Mouse (Mus musculus) midbrain, embryonic 11.5 days (tissue): ENCODE data around the gene Gm10972. TPM values are rescaled to one million over a fixed set of nuclear protein-coding genes. Genes with fewer than 3 reads are reported as not detected.

Experiments used
- ATAC-seq: fragments of 200-750 bp; cut with Nextera tagmentation; 2 replicates; pipeline ENCODE4 v1.8.0; 2017; ENCODE audit warnings: moderate TSS enrichment, moderate library complexity; ENCODE audit not compliant: low FRiP score
- DNase-seq: peaks from one replicate; pipeline ENCODE4 v3.0.0; 2015; ENCODE audit warnings: low spot score; ENCODE audit errors: missing footprints
- H3K27ac ChIP-seq: fragments of 300-500 bp; sonication (generic); 2 replicates; pipeline ENCODE4 v1.5.1; 2014; ENCODE audit warnings: low read depth, low read length
- H3K27me3 ChIP-seq: fragments of 300-500 bp; sonication (generic); 2 replicates; pipeline ENCODE4 v1.6.1; 2014; ENCODE audit warnings: mild to moderate bottlenecking, low read length, moderate library complexity, mixed read lengths; ENCODE audit not compliant: control insufficient read depth, insufficient read depth
- H3K36me3 ChIP-seq: fragments of 300-500 bp; sonication (generic); 2 replicates; pipeline ENCODE4 v1.6.1; 2014; ENCODE audit warnings: mild to moderate bottlenecking, low read length, moderate library complexity, mixed read lengths; ENCODE audit not compliant: control insufficient read depth, insufficient read depth
- H3K4me1 ChIP-seq: fragments of 300-500 bp; sonication (generic); 2 replicates; pipeline ENCODE4 v1.6.1; 2014; ENCODE audit warnings: low read length; ENCODE audit not compliant: control insufficient read depth, insufficient read depth
- H3K4me2 ChIP-seq: fragments of 300-500 bp; sonication (generic); 2 replicates; pipeline ENCODE4 v1.6.1; 2014; ENCODE audit warnings: mild to moderate bottlenecking, moderate library complexity
- H3K4me3 ChIP-seq: fragments of 300-500 bp; sonication (generic); 2 replicates; pipeline ENCODE4 v1.5.1; 2014; ENCODE audit warnings: low read depth, low read length
- H3K9ac ChIP-seq: fragments of 300-500 bp; sonication (generic); 2 replicates; pipeline ENCODE4 v1.6.1; 2014; ENCODE audit warnings: low read length
- H3K9me3 ChIP-seq: fragments of 300-500 bp; sonication (generic); 2 replicates; pipeline ENCODE4 v1.6.1; 2016; ENCODE audit warnings: low read length; ENCODE audit not compliant: control insufficient read depth
- WGBS: fragments of 180-500 bp; shearing (Covaris S2); extraction: QIAGEN DNeasy Blood & Tissue Kit; methylation state at CpG from one replicate; pipeline ENCODE4 v1.1.7; 2014; 5-methylcytosine and 5-hydroxymethylcytosine counted together
- polyA plus RNA-seq: library from polyadenylated mRNA; unstranded; fragments of >200 nt; fragmentation: Nextera tagmentation; extraction: Ambion mirVana; gene quantifications from 2 replicates; pipeline ENCODE4 v1.2.1, GENCODE M21; 2014

The Gm10972 gene
- polyA plus RNA-seq, 1 experiment from 2014 or later, result not detected

DNA sequence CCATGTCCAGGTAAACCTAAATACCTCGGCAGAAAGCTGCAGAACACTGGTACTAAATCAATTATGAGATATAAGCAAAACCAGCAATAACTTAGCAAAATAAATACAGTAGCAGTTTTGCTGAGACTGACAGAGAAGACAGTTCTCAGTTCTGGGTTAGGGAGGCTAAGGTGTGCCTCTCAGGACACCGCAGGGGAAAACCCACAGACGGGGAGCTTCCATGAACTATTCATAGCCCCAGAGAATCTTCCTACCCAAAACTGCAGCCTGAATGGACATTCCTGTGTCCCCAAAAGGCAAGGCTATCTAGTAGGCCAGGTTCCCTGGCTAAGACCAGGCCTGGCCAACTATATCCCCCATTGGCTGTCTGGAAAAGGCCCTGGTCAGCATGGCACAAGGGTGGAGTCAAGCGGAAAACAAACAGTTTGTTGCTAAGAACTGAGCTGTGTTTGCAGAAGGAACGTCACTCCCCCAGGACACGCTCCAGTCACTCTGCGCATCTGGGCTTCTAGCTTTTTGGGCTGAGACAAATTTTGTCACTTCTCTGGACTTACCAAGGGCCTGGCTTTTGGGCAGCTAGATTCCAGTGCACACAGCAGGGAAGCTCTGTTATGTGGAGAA, 29.5 kb upstream of the Gm10972 start:
- Histone ChIP-seq H3K9ac (no peak overlapping the region), H3K36me3 (no peaks in the 10 kb centered on the region), H3K4me1 (0 out of 2 replicates have a peak, but pooled peaks cover 2% of the 10 kb centered on the region), H3K27ac (no peak overlapping the region), H3K27me3 (no peaks in the 10 kb centered on the region), H3K4me3 (no peak overlapping the region), H3K9me3 (no peaks in the 10 kb centered on the region), H3K4me2 (no peak overlapping the region)
- no peak for DNase-seq
- 57% methylated on average over 7 of the region's 7 CpGs for WGBS
- no peak for ATAC-seq

DNA sequence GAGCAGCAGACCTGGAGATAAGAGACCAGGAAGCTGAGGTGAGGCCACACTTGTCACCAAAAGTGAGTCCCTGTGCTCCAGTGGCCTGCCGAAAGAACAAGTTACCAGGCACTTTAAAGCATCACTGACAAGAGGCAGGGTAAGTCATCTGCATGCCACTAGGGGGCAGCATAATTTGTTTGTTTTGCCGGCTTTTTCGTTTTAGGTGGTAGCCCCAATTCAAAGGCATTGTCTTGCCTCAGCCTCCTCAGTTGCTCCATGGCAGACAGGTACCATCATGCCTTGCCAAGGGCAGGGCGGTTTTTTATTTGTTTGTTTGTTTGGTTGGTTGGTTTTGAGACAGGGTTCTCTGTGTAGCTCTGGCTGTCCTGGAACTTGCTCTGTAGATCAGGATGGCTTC, 26.2 kb upstream of the Gm10972 start:
- no peaks in the 10 kb centered on the region for H3K27me3 ChIP-seq
- H3K27ac ChIP-seq, result no peak overlapping the region
- H3K4me1 ChIP-seq, result 0 out of 2 replicates have a peak, but pooled peaks cover 2% of the 10 kb centered on the region
- no peak overlapping the region for H3K4me2 ChIP-seq
- 72% methylated on average over 4 of the region's 4 CpGs for WGBS
- H3K36me3 ChIP-seq, result no peaks in the 10 kb centered on the region
- H3K9ac ChIP-seq, result no peak overlapping the region
- H3K9me3 ChIP-seq, result no peaks in the 10 kb centered on the region
- DNase-seq, result no peak
- H3K4me3 ChIP-seq, result no peak overlapping the region
- ATAC-seq, result no peak

DNA sequence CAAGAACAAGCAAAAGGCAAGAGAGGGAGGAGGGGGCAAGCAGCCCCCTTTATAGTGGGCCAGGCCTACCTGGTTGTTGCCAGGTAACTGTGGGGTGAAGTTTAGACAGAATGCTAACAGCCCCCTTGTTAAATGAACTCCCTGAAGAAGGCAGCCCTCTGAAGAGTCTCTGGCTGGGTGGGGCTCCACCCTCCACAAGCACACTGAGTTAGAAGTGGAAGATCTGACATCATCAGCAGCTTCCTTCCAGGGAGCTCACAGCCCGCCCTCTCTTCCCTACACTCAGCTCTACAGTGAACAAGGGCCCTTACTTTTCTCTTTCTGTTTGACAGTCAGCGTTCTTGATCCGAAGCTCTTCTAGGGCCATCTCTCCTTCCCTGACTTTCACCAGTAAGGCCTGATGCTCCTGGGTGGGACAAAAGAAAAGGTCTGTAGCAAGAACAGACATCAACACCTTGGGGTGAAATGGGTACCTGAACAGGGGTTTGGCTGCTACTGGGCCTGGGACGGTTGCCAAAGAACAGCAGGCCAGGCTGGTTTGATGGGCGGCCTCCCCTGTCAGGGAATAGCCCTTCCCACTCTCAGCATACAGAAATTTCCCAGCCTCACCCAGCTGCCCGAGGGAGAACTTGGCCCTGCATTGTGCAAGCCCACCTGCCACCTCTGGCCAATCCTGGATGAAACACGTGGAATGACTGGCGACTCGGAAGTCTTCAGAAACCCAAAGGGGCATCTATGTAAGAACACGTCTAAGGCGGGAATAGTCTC, 21.0 kb upstream of the Gm10972 start:
- Histone ChIP-seq H3K4me2 (no peak overlapping the region), H3K27me3 (no peaks in the 10 kb centered on the region), H3K36me3 (no peaks in the 10 kb centered on the region), H3K4me3 (no peak overlapping the region), H3K27ac (no peak overlapping the region), H3K9ac (no peak overlapping the region), H3K4me1 (no peaks in the 10 kb centered on the region), H3K9me3 (no peaks in the 10 kb centered on the region)
- WGBS, result 83% methylated on average over 11 of the region's 11 CpGs
- DNase-seq (no peak), ATAC-seq (no peak)

DNA sequence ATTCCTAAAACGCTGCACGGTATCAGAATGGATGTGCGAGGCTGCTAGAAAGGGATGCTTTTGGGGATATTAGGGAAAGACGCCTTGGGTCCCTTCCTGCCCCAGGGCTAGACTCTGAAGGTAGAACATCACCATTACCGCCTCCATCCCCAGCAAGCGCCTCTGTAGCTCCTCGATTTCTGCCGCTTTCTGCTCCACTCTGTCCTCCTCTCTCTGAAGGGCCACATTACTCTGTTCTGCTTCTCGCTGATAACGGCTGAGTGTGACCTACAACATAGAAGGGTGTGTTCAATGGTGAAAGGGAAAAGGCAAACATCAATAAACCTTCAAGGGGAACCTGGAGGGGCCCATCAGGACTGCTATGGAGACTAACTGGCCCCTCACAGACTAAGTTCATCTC, 20.4 kb upstream of the Gm10972 start:
- Histone ChIP-seq H3K9me3 (no peaks in the 10 kb centered on the region), H3K36me3 (no peaks in the 10 kb centered on the region), H3K27me3 (no peaks in the 10 kb centered on the region), H3K4me3 (no peak overlapping the region), H3K27ac (no peak overlapping the region), H3K9ac (no peak overlapping the region), H3K4me2 (no peak overlapping the region), H3K4me1 (no peaks in the 10 kb centered on the region)
- ATAC-seq, result no peak
- no peak for DNase-seq
- 91% methylated on average over 10 of the region's 10 CpGs for WGBS

DNA sequence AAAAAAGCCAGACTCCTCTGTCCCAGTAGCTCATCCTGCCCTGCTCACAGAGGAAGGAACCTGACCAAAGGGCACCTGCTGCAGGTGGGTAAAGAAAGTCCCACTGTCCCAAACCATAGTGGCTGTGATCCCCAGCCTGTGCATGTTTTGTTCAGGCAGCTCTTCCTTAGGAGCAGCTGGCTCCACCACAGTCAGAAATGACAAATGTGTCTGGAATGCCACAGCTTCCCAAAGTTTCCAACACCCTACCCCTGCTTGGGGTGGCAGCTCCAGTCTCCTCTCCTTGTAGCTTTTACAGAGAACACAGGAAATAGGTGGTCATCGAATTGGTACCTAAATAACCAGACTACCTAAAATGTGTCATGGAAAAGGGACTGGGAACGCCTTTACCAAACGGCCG, 18.6 kb upstream of the Gm10972 start:
- H3K4me3 ChIP-seq, result no peak overlapping the region
- H3K27ac ChIP-seq, result no peak overlapping the region
- H3K36me3 ChIP-seq, result no peaks in the 10 kb centered on the region

DNA sequence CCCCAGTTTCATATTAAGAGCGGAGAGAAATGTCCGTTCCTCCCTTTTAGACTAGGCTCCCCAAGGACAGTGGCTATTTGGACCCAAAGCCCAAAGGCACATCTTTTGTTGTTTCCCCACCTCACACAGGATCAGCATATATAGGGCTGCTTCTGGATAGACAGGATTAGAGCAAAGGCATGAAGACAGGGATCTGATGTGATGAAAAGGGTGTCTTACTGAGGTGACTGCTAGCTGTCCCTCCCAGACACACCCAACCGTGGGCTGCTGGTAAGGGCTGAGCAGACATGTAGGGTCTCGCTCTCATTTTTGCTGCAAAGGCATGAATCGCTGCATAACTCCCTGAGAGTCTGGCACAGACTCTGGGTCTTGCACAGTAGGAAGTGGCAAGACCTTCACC, 14.2 kb upstream of the Gm10972 start:
- DNase-seq, result no peak
- 90% methylated on average over 5 of the region's 5 CpGs for WGBS

More for the DNA sequence above, 18.6 kb upstream of the Gm10972 start:
- Histone ChIP-seq H3K9ac (no peak overlapping the region), H3K4me1 (no peaks in the 10 kb centered on the region), H3K27me3 (no peaks in the 10 kb centered on the region), H3K9me3 (no peaks in the 10 kb centered on the region), H3K4me2 (no peak overlapping the region)
- no peak for DNase-seq
- 92% methylated on average over 4 of the region's 4 CpGs for whole genome bisulfite sequencing
- no peak for ATAC-seq

DNA sequence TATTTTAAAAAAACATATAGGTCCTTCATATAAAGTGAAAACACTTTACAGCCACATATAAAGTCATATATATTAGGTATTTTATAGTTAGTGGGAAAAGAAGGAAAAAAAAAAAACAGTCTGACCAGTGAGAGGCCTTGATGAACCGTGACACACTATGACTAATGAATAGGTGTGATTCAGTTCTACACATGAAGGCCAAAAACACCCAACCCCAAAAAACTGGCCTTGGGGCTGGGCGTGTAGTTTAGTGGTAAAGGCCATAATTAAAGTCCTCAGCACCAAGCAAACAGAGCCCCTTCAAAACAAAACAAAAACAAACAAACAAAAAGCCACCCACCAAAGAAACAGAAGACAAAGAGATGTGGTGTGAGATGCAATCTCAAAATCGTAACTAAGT, 13.0 kb upstream of the Gm10972 start:
- DNase-seq, result no peak

More for the DNA sequence above, 14.2 kb upstream of the Gm10972 start:
- Histone ChIP-seq H3K27me3 (no peaks in the 10 kb centered on the region), H3K36me3 (no peaks in the 10 kb centered on the region), H3K9me3 (no peaks in the 10 kb centered on the region), H3K4me1 (no peaks in the 10 kb centered on the region), H3K4me2 (no peak overlapping the region), H3K27ac (no peak overlapping the region), H3K9ac (no peak overlapping the region), H3K4me3 (no peak overlapping the region)
- ATAC-seq, result no peak

DNA sequence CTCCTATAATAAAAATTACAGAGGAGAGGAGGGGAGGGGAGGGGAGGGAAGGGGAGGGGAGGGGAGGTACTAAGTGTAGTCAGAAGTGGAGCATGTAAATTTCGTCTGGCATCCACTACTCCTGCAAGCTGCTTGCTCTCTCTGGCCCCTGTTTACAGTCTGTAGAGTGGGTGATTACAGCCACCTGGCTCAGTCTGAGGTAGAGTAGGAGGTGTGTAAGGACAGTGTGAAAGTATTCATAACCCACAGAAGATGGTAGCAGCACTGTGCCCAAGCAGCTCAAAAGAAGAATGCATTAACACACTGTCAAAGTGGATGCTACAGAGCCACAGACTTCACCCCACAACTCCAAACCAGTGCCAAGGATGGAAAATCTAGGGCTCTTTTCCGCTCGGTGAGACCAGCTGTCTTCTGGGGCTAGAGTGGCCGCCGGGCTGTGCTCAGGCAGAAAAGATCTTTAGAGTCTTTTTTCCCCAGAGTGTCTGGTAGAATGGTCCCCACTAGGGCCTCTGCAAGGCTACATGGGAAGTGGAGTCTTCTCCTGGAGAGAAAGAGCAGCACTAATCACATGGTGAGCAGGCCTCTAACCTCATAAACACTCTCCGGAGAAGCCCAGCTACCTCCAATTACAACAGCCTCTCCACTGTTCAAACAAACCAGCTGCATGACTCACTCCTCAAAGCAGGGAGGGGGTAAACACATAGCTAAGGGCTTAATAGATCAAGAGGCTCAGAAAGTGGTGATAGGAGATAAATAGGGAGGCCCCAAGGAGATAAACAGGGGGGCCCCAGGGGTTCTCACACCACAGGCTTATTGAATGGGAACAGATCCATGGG, 6.1 kb downstream of the Gm10972 start:
- H3K36me3 ChIP-seq, result no peaks in the 10 kb centered on the region
- ATAC-seq (peak; percentile 75; the same call in 1 of the 2 replicates), DNase-seq (no peak)
- H3K27me3 ChIP-seq, result no peaks in the 10 kb centered on the region
- no peak overlapping the region for H3K4me3 ChIP-seq
- no peaks in the 10 kb centered on the region for H3K9me3 ChIP-seq
- H3K4me2 ChIP-seq, result no peak overlapping the region
- no peaks in the 10 kb centered on the region; the same call in 1 of the 2 replicates for H3K4me1 ChIP-seq
- 44% methylated on average over 6 of the region's 6 CpGs for WGBS
- no peak overlapping the region for H3K27ac ChIP-seq
- H3K9ac ChIP-seq, result no peak overlapping the region

More for the DNA sequence above, 13.0 kb upstream of the Gm10972 start:
- H3K36me3 ChIP-seq, result no peaks in the 10 kb centered on the region
- H3K27me3 ChIP-seq, result no peaks in the 10 kb centered on the region
- H3K4me3 ChIP-seq, result no peak overlapping the region
- WGBS, result 88% methylated on average over 3 of the region's 3 CpGs
- no peak overlapping the region for H3K4me2 ChIP-seq
- ATAC-seq, result no peak
- H3K27ac ChIP-seq, result no peak overlapping the region
- no peaks in the 10 kb centered on the region for H3K9me3 ChIP-seq
- H3K9ac ChIP-seq, result no peak overlapping the region
- no peaks in the 10 kb centered on the region for H3K4me1 ChIP-seq

DNA sequence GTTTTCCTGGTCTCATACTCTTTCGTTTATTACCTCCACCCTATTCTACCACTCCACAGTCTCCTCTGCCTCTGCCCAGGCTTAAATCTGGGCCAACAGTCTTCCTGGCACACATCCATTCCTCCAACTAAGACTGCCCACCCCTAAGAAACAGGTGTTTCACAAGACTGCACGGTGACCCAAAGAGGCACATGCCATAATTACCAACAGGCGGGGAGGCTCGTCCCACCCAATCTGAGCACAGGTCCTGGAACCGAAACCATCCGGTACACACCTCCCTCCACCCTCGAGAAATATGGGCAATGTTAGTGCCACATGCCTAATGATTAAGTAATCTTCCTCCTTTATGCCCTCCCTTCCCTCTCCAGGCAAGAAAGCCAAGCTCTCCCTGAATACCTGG, 7.5 kb downstream of the Gm10972 start:
- DNase-seq (no peak), ATAC-seq (no peak)
- H3K9ac ChIP-seq, result no peak overlapping the region
- WGBS, result 86% methylated on average over 7 of the region's 7 CpGs
- H3K27ac ChIP-seq, result no peak overlapping the region
- no peak overlapping the region for H3K4me2 ChIP-seq
- no peaks in the 10 kb centered on the region; the same call in 1 of the 2 replicates for H3K4me1 ChIP-seq
- no peaks in the 10 kb centered on the region for H3K36me3 ChIP-seq
- no peak overlapping the region for H3K4me3 ChIP-seq
- H3K9me3 ChIP-seq, result no peaks in the 10 kb centered on the region
- H3K27me3 ChIP-seq, result no peaks in the 10 kb centered on the region
